Mouse (Mus musculus): Measurements from ENCODE around the gene Psmg3. TPM values are rescaled to one million over a fixed set of nuclear protein-coding genes. Genes with fewer than 3 reads are reported as not detected.

The Psmg3 gene
- polyA plus RNA-seq (2014; fragmentation: Nextera tagmentation; extraction: Ambion mirVana) = 78.8 and 79.3 TPM in 2 replicates

DNA sequence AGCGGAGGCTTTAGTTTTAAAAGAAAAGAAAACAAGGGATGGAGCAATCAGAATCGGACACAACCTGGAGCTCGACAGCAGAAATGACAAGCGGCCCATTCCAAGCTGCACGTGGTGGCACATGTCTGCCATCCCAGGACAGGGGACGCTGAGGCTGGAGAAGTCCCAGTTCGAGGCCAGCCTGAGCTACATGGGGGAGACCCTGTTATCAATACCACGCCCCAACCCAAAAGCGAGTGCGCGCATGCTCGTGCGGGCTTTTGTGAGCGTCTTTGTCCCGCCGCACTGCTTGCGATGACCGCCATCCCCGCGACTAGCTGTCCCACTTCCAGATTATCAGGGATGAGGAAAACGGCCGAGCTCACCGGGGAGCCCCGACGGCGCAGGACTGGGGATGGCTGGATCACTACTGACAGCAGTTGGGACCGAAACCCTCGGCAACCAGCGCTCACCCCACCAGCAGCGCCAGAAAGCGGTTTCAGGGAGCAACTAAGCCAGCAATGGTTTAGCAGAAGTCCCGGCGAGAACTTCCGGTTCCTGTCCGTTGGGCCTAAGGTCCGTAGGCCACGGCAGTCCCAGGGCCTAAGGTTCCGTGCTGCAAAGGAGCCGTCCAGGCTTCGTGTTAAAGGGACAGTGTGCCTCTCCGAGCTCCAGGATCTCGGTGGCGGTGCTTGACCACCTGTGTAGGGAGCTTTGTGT lies at the start of gene Psmg3, which contains the start of gene Gm26938:
Gene Psmg3, minus strand, starts transcription at position 529 of the 699 bp plus-strand sequence.
Gene Gm26938, minus strand, starts transcription at position 51 of the 699 bp plus-strand sequence.
- under 1% methylated on average over 43 of the region's 43 CpGs for WGBS
- no peak for TF ChIP-seq CTCF (IDR thresholded peaks at IDR 0.05; ENCODE audit: low read depth)
- peak; percentile 90 for ATAC-seq (ENCODE audit: insufficient read depth)

DNA sequence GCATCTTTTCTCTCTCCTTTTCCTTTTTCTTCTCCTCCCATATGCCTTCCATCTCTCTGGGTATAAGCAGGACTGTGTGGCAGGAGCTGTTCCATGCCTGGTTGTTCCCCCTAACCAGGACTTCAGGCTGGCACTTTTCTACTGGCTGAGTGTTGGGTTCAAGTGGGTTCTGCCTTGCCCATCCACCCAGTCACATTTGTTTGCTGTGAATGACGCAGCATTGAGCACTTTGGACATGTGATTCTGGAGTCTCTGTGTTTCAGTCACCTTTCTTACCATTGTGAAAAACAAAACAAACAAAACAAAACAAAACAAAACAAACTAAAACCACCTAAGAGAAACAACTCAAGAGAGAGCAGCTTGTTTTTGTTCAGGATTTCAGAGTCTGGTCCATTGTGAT lies 44.8 kb upstream of the Psmg3 start:
- DNase-seq (no peak), ATAC-seq (ENCODE audit: insufficient read depth) (no peak)
- Histone ChIP-seq H3K27ac (ENCODE audit: low read depth) (no peak overlapping the region), H3K4me1 (ENCODE audit: insufficient read depth) (no peaks in the 10 kb centered on the region), H3K4me2 (no peak overlapping the region), H3K9ac (no peak overlapping the region), H3K4me3 (ENCODE audit: low read depth, low read length) (no peak overlapping the region), H3K27me3 (ENCODE audit: insufficient read depth, low read length) (no peaks in the 10 kb centered on the region), H3K36me3 (ENCODE audit: insufficient read depth) (no peaks in the 10 kb centered on the region), H3K9me3 (ENCODE audit: low read depth, low read length) (no peaks in the 10 kb centered on the region)
- TF ChIP-seq CTCF (IDR thresholded peaks at IDR 0.05; ENCODE audit: low read depth) = no peak
- WGBS = 70% methylated on average over 1 of the region's 1 CpGs

More for the DNA sequence above, at the start of gene Psmg3, which contains the start of gene Gm26938:
- no peaks in the 10 kb centered on the region for H3K9me3 ChIP-seq (ENCODE audit: low read depth, low read length)
- H3K9ac ChIP-seq = peak within 1 kb of the TSS; percentile 79
- H3K27me3 ChIP-seq (ENCODE audit: insufficient read depth, low read length) = no peaks in the 10 kb centered on the region
- peaks cover 31% of the 10 kb centered on the region; the same call in 1 of the 2 replicates for H3K36me3 ChIP-seq (ENCODE audit: insufficient read depth)
- peak within 1 kb of the TSS; percentile 89 for H3K4me3 ChIP-seq (ENCODE audit: low read depth, low read length)
- H3K4me1 ChIP-seq (ENCODE audit: insufficient read depth) = 0 out of 2 replicates have a peak, but pooled peaks cover 5% of the 10 kb centered on the region
- peak within 1 kb of the TSS; percentile 50; the same call in 1 of the 2 replicates for H3K27ac ChIP-seq (ENCODE audit: low read depth)
- peak; percentile 92 for DNase-seq
- peak within 1 kb of the TSS; percentile 95 for H3K4me2 ChIP-seq

DNA sequence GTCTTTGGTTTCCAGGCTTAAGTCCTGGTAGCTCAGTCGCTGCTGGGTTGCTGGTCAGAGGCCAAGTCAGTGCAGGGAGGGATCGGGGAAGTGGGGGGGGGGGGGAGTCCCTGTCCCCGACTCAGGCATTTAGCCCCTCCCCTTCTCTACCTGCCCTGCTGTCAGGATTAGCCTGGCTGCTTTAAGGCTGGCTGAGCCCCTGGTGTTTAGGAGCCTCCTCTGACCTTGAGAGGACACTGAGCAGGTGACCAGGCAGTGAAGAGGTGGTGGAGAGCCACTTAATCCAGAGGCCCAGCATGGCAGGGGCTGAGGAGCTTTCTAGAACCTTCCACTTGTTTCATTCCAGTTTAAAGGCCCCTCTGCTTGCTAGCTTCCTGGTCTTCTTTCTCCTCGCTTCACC lies 44.2 kb upstream of the Psmg3 start:
- no peak overlapping the region for H3K27ac ChIP-seq (ENCODE audit: low read depth)

DNA sequence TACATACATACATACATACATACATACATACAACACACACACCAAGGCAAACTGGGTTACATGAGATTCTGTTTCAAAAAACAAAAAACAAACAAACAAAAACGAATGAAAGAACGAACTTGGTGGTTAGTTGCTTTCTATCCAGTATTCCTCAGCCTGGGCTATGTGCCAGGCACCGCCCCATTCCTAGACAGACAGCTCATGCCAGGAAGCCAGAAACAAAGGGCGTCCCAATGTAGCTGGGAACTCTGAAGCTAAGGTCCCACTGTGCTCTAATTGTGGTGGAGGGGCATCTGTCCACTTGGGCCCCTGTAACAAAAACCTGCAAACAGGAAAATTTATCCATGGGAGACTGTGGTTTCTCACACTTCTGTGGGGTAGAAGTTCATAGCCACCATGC lies 36.1 kb upstream of the Psmg3 start:
- WGBS = 38% methylated on average over 4 of the region's 4 CpGs
- Histone ChIP-seq H3K4me1 (ENCODE audit: insufficient read depth) (no peaks in the 10 kb centered on the region), H3K9me3 (ENCODE audit: low read depth, low read length) (no peaks in the 10 kb centered on the region), H3K9ac (no peak overlapping the region), H3K36me3 (ENCODE audit: insufficient read depth) (no peaks in the 10 kb centered on the region), H3K4me3 (ENCODE audit: low read depth, low read length) (no peak overlapping the region), H3K27me3 (ENCODE audit: insufficient read depth, low read length) (no peaks in the 10 kb centered on the region), H3K4me2 (no peak overlapping the region), H3K27ac (ENCODE audit: low read depth) (no peak overlapping the region)
- TF ChIP-seq CTCF (IDR thresholded peaks at IDR 0.05; ENCODE audit: low read depth) = no peak
- DNase-seq = peak; percentile 85
- no peak for ATAC-seq (ENCODE audit: insufficient read depth)

More for the DNA sequence above, 44.2 kb upstream of the Psmg3 start:
- Histone ChIP-seq H3K9me3 (ENCODE audit: low read depth, low read length) (no peaks in the 10 kb centered on the region), H3K4me3 (ENCODE audit: low read depth, low read length) (no peak overlapping the region), H3K9ac (no peak overlapping the region), H3K27me3 (ENCODE audit: insufficient read depth, low read length) (no peaks in the 10 kb centered on the region), H3K36me3 (ENCODE audit: insufficient read depth) (no peaks in the 10 kb centered on the region), H3K4me1 (ENCODE audit: insufficient read depth) (no peaks in the 10 kb centered on the region), H3K4me2 (no peak overlapping the region)
- TF ChIP-seq CTCF (IDR thresholded peaks at IDR 0.05; ENCODE audit: low read depth) = no peak
- 14% methylated on average over 4 of the region's 4 CpGs for WGBS
- ATAC-seq (ENCODE audit: insufficient read depth) = no peak
- DNase-seq = no peak

DNA sequence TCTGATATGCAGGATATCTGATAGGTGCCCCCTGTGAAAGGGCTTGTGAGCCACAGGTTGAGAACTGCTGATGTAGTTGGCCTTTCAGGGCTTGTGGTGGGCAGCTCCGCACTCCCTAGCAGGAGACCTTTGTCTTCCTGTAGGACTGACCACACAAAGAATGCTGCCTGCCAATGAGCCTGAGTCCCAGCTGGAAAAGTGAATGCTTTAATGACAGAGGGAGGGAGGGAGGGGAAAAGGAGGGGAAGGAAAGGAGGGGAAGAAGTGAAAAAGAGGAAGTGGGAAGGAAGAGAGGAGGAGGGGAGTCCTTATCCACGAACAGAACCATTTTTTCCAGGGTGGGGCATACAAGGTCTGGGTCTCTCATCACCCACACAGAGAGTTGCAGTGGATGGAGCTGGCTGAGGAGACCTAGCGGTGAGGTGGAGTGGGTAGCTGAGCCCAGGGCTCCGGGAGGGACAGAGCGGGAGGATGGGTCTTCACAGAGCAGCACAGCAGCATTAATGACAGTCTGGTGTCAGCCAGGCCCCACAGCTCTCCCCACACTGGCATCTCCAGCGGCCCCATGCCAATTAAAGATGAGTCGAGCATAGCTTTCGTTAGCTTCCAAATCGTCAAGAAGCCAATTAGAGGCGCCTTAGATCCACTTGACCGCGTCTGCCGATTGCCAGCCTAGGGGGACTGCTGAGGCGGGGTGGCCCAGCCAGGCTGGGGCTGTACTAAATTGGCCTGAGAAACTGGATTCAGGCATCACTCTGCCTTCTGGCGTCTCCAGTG lies 33.8 kb upstream of the Psmg3 start:
- no peak for TF ChIP-seq CTCF (IDR thresholded peaks at IDR 0.05; ENCODE audit: low read depth)
- no peak overlapping the region for H3K4me2 ChIP-seq
- no peak overlapping the region for H3K27ac ChIP-seq (ENCODE audit: low read depth)
- H3K27me3 ChIP-seq (ENCODE audit: insufficient read depth, low read length) = no peaks in the 10 kb centered on the region
- no peaks in the 10 kb centered on the region for H3K4me1 ChIP-seq (ENCODE audit: insufficient read depth)
- H3K9ac ChIP-seq = no peak overlapping the region
- H3K4me3 ChIP-seq (ENCODE audit: low read depth, low read length) = no peak overlapping the region
- no peaks in the 10 kb centered on the region for H3K9me3 ChIP-seq (ENCODE audit: low read depth, low read length)
- no peak for ATAC-seq (ENCODE audit: insufficient read depth)
- no peaks in the 10 kb centered on the region for H3K36me3 ChIP-seq (ENCODE audit: insufficient read depth)
- 58% methylated on average over 15 of the region's 15 CpGs for WGBS
- no peak for DNase-seq

DNA sequence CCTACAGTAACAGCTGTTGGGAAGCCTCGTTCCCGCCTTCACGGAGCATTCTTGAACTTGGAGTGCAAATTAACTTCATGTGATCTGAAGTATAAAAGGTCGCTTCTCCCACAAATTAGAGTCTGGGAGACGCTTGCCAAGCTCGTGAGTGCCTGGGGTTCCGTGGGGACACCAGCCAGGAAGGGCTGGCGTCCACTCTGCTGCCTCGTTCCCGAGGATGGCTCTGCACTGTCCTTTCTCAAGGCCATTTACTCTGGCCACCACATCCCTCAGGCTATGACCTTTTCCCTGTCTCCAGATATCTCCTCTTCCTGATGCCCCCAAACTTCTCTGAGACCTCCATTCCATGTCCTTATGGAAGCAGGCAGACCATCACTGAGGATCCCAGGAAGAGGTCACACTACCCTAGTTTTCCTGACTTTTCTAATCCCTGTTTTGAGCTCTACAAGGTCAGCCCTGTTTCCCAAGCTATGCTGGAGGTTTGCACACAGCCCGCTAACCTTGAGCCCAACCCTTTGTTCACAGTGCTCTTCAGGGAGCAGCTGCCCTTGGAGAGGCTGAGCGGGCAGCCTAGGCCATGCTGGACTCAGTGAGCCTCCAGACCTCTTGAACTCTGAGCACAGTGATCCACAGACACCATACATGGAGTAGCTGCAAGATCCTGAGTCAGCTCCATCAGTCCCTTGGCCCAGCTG lies 23.1 kb upstream of the Psmg3 start:
- no peak overlapping the region for H3K27ac ChIP-seq (ENCODE audit: low read depth)
- WGBS = 71% methylated on average over 12 of the region's 12 CpGs
- H3K9me3 ChIP-seq (ENCODE audit: low read depth, low read length) = 0 out of 2 replicates have a peak, but pooled peaks cover 4% of the 10 kb centered on the region
- H3K4me3 ChIP-seq (ENCODE audit: low read depth, low read length) = no peak overlapping the region
- H3K27me3 ChIP-seq (ENCODE audit: insufficient read depth, low read length) = no peaks in the 10 kb centered on the region
- H3K9ac ChIP-seq = no peak overlapping the region
- no peak overlapping the region for H3K4me2 ChIP-seq
- ATAC-seq (ENCODE audit: insufficient read depth) (no peak), DNase-seq (no peak)
- no peaks in the 10 kb centered on the region for H3K36me3 ChIP-seq (ENCODE audit: insufficient read depth)
- TF ChIP-seq CTCF (IDR thresholded peaks at IDR 0.05; ENCODE audit: low read depth) = no peak
- H3K4me1 ChIP-seq (ENCODE audit: insufficient read depth) = no peaks in the 10 kb centered on the region
